Mouse (Mus musculus) large intestine, adult 2 months (tissue): ENCODE measurements around the gene Blnk. TPM values are rescaled to one million over a fixed set of nuclear protein-coding genes. Genes with fewer than 3 reads are reported as not detected.

Source experiments
- polyA plus RNA-seq: library from polyadenylated mRNA; depleted of rRNA; stranded (reverse); fragments of >200 nt; gene quantifications from 2 replicates; pipeline ENCODE4 v1.2.3, GENCODE M21; 2012; rRNA removed

Gene Blnk
- polyA plus RNA-seq, 1 experiment: 19.7 TPM

Other genes with a start within 250 kb of the Blnk start
- not detected in 2 replicates for gene Cc2d2b, start 245.8 kb downstream of the Blnk start, polyA plus RNA-seq
- gene Ccnj, start 163.3 kb downstream of the Blnk start, polyA plus RNA-seq: 3.2 and 6.2 TPM in 2 replicates
- gene Zfp518a, start 99.8 kb downstream of the Blnk start, polyA plus RNA-seq: 1.2 and 2.1 TPM in 2 replicates
- 0.10 and 0.15 TPM in 2 replicates for gene Dntt, start 34.7 kb upstream of the Blnk start, polyA plus RNA-seq
- not detected in 2 replicates for gene Opalin, start 82.6 kb upstream of the Blnk start, polyA plus RNA-seq
- gene Tll2, start 212.3 kb upstream of the Blnk start, polyA plus RNA-seq: 0.04 and 0.07 TPM in 2 replicates